Mouse (Mus musculus) embryonic fibroblast, embryonic 13.5 days (primary cell): ENCODE data around the gene Maff.

Source experiments
- CTCF ChIP-seq: IDR thresholded peaks from 2 replicates; pipeline ENCODE4 v1.5.1; 2011; ENCODE audit warnings: mild to moderate bottlenecking, control low read depth, low read length, moderate library complexity, borderline replicate concordance; ENCODE audit not compliant: insufficient read depth
- POLR2A ChIP-seq: IDR thresholded peaks from 2 replicates; pipeline ENCODE4 v1.6.1; 2011; ENCODE audit warnings: low read depth, mild to moderate bottlenecking, control low read depth, low read length, moderate library complexity

- TF ChIP-seq POLR2A (no peak), CTCF (no peak)
Measured at GRCm38 (mm10) chr15:79346051-79346793, at the start of gene Maff.
